Mouse (Mus musculus): Measurements from ENCODE around the gene Rfx2. TPM values are rescaled to one million over a fixed set of nuclear protein-coding genes. Genes with fewer than 3 reads are reported as not detected.

The Rfx2 gene
- polyA plus RNA-seq, 1 experiment from 2014 or later = 9.8 TPM

DNA sequence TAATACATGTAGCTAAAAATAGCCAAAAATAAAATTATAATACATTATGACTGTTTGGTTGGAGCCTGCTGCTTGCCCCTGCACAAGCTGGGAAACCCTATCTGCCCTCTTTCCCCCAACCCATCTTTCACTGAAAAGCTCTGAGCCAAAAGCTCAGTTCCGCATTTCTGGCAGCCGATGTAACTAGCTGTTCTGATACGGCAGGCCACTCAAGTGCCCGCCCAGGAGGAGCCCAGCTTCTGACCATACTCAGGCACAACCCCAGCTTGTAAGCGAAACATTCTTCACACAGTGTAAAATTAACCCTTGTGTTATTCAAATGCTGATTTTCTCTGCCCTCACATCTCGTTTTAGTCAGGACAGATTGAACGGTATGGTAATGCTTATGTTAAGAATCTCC is 28.1 kb upstream of the Rfx2 start:
- Histone ChIP-seq H3K27ac (replicated peaks) (no peak overlapping the region), H3K9me3 (replicated peaks) (no peaks in the 10 kb centered on the region), H3K27me3 (ENCODE audit: low read depth, poor library complexity, severe bottlenecking) (no peaks in the 10 kb centered on the region), H3K4me1 (no peaks in the 10 kb centered on the region), H3K4me3 (no peak overlapping the region), H3K36me3 (no peaks in the 10 kb centered on the region)
- no peak for DNase-seq (ENCODE audit: low spot score)
- 73% methylated on average over 7 of the region's 7 CpGs for WGBS

DNA sequence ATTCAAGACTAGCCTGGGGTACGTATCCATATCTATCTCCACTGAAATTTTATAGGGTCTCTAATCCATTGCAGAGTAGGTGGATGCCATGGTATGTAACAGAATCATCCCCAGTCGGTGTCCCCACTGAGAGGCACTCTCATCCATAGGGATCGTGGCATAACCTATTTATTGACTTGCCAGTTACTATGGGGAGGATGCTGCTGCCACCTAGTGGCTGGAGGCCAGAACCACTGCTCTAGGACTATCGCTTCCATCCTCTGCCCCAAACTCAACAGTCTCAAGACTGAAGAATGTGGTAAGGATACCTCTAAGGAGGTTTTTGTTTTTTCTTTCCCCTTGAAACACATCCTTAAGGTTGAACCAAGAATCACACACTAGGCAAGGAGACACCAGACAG is 27.4 kb upstream of the Rfx2 start:
- WGBS = 54% methylated on average over 4 of the region's 4 CpGs
- Histone ChIP-seq H3K27ac (replicated peaks) (no peak overlapping the region), H3K4me3 (no peak overlapping the region), H3K4me1 (no peaks in the 10 kb centered on the region), H3K9me3 (replicated peaks) (no peaks in the 10 kb centered on the region), H3K27me3 (ENCODE audit: low read depth, poor library complexity, severe bottlenecking) (no peaks in the 10 kb centered on the region), H3K36me3 (no peaks in the 10 kb centered on the region)
- DNase-seq (ENCODE audit: low spot score) = peak; percentile 68

DNA sequence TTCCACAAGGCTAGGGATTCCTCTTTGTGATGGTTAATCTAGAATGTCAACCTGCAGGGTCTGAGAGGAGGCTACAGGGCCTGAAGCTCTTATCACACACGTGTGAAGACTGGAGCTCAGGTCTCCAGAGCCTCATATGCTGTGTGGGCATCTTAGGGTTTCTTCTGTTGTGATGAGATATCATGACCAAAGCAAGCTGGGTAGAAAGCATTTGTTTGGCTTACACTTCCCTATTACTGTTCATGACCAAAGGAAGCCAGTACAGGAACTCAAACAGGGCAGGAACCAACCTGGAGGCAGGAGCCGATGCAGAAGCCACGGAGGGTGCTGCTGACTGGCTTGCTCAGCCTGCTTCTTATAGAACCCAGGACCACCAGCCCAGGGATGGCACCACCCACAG is 24.6 kb upstream of the Rfx2 start:
- DNase-seq (ENCODE audit: low spot score) = no peak
- no peaks in the 10 kb centered on the region for H3K9me3 ChIP-seq (replicated peaks)
- H3K4me1 ChIP-seq = no peaks in the 10 kb centered on the region
- H3K36me3 ChIP-seq = no peaks in the 10 kb centered on the region
- WGBS = 76% methylated on average over 3 of the region's 3 CpGs
- no peaks in the 10 kb centered on the region for H3K27me3 ChIP-seq (ENCODE audit: low read depth, poor library complexity, severe bottlenecking)
- H3K27ac ChIP-seq (replicated peaks) = no peak overlapping the region
- H3K4me3 ChIP-seq = no peak overlapping the region

DNA sequence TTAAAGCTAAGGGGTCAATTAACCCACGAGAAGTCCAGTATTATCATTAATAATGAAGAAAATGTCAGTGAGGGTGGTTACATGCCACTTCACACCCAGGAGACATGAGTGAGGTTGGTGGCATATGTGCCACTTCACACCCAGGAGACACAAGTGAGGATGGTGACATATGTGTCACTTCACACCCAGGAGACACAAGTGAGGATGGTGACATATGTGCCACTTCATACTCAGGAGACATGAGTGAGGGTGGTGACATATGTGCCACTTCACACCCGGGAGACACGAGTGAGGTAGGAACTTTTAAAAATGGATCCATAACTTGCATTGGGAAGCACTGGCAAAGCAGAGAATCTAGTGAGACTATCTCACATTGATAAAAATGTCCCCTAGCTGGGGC is 20.4 kb upstream of the Rfx2 start:
- Histone ChIP-seq H3K27ac (replicated peaks) (no peak overlapping the region), H3K36me3 (no peaks in the 10 kb centered on the region), H3K4me1 (no peaks in the 10 kb centered on the region), H3K9me3 (replicated peaks) (no peaks in the 10 kb centered on the region), H3K27me3 (ENCODE audit: low read depth, poor library complexity, severe bottlenecking) (no peaks in the 10 kb centered on the region), H3K4me3 (no peak overlapping the region)
- no peak for DNase-seq (ENCODE audit: low spot score)
- 84% methylated on average over 3 of the region's 3 CpGs for WGBS

DNA sequence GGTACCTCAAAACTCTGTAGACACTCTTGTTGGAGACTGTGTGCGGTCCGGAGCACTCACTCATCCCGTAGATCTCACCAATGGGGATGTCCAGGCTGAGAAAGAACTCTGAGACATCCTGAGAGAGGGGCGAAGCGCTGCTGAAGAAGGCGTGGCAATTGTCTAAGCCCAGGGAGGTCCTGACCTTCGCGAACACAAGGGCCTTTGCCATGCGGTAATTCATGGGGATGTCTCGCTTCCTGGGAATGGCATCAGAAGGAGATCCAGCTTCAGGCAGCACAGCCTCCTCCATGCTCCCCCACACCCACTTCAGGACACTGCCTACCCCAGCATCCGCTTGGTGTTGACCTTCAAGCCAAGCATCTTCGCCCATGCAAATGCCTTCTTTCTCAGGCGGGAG is 18.9 kb upstream of the Rfx2 start:
- Histone ChIP-seq H3K9me3 (replicated peaks) (no peaks in the 10 kb centered on the region), H3K27me3 (ENCODE audit: low read depth, poor library complexity, severe bottlenecking) (no peaks in the 10 kb centered on the region), H3K4me1 (no peaks in the 10 kb centered on the region), H3K27ac (replicated peaks) (no peak overlapping the region), H3K36me3 (no peaks in the 10 kb centered on the region), H3K4me3 (no peak overlapping the region)
- WGBS = 81% methylated on average over 13 of the region's 13 CpGs
- DNase-seq (ENCODE audit: low spot score) = no peak

DNA sequence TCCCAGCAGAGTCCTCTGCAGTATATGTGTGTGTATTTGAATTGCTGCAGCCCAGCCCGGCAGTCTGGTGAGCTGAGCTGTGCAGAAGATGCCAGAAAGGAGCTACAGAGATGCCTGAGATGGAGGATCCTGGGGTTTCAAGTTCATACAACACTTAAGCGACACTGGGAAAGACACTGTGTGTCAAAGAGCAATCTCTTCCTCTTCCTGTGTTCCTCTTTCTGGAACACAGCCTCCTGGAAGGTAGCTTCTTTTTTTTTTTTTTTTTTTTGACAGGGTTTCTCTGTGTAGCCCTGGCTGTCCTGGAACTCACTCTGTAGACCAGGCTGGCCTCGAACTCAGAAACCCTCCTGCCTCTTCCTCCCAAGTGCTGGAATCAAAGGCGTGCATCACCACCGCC is 18.0 kb upstream of the Rfx2 start:
- 82% methylated on average over 5 of the region's 5 CpGs for WGBS
- Histone ChIP-seq H3K9me3 (replicated peaks) (no peaks in the 10 kb centered on the region), H3K36me3 (no peaks in the 10 kb centered on the region), H3K4me3 (no peak overlapping the region), H3K4me1 (no peaks in the 10 kb centered on the region), H3K27me3 (ENCODE audit: low read depth, poor library complexity, severe bottlenecking) (no peaks in the 10 kb centered on the region), H3K27ac (replicated peaks) (no peak overlapping the region)
- DNase-seq (ENCODE audit: low spot score) = no peak

DNA sequence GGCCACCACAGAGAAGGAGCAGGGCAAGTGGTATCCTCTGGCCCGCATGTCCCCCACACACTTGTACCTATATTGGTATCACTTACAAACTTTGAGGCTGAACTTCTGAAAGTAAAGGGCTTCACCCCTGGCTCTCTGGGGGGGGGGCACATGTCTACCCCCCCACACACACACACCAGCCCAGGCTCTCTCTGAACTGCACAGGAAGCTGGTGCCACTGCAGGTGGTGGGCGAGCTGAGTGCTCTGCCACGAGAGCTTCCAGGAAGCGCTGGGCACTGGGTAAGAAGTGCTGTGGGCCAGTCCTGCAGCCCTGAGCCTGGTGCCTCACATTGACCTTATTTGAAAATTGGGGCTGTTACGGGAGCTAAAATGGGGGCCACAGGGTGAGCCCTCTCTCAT is 12.9 kb upstream of the Rfx2 start:
- H3K4me1 ChIP-seq = no peaks in the 10 kb centered on the region
- 83% methylated on average over 5 of the region's 5 CpGs for WGBS
- H3K27me3 ChIP-seq (ENCODE audit: low read depth, poor library complexity, severe bottlenecking) = no peaks in the 10 kb centered on the region
- no peaks in the 10 kb centered on the region for H3K36me3 ChIP-seq
- H3K27ac ChIP-seq (replicated peaks) = no peak overlapping the region; the same call in 1 of the 2 replicates
- DNase-seq (ENCODE audit: low spot score) = no peak
- H3K9me3 ChIP-seq (replicated peaks) = no peaks in the 10 kb centered on the region
- no peak overlapping the region for H3K4me3 ChIP-seq

DNA sequence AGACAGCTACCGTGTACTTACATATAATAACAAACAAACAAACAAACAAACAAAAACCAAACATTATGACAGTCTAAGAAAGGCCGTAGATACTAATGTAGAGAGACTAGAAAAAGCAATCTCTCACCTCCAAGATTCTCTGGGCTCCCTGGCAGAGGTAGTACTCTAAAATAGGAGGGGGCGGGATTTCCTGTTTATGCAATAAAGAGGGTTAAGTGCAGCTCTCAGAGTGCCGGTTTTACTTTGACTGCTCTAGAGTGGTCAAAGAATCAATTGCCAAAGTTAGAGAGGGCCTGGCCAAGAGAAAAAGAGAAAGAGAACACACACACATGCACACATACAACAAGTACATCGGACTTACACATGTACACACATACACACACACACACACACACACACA is 11.4 kb upstream of the Rfx2 start:
- WGBS = 93% methylated on average over 5 of the region's 5 CpGs
- Histone ChIP-seq H3K4me1 (no peaks in the 10 kb centered on the region), H3K27ac (replicated peaks) (no peak overlapping the region), H3K9me3 (replicated peaks) (no peaks in the 10 kb centered on the region), H3K36me3 (no peaks in the 10 kb centered on the region), H3K4me3 (no peak overlapping the region), H3K27me3 (ENCODE audit: low read depth, poor library complexity, severe bottlenecking) (no peaks in the 10 kb centered on the region; the same call in 1 of the 2 replicates)
- no peak for DNase-seq (ENCODE audit: low spot score)

DNA sequence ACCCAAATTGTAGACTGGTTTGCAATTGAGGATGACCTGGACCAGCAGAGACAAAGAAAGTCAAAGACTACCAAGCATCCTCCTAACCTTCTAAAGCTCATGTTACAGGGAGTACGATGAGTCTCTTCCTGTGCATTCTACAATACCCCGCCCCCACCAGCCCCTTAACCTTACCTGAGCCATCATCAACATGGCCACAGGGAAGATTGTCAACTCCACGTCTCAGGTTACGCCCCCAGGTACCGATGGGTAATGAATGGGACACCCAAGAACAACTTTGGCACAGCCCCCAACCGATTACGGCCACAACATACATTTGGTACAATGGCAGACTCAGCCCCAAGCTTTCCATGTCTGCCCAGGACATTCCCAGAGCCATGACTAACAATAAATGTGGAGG is 9.7 kb upstream of the Rfx2 start:
- Histone ChIP-seq H3K27ac (replicated peaks) (no peak overlapping the region), H3K9me3 (replicated peaks) (no peaks in the 10 kb centered on the region), H3K36me3 (no peaks in the 10 kb centered on the region), H3K27me3 (ENCODE audit: low read depth, poor library complexity, severe bottlenecking) (no peaks in the 10 kb centered on the region; the same call in 1 of the 2 replicates), H3K4me3 (no peak overlapping the region), H3K4me1 (no peaks in the 10 kb centered on the region)
- no peak for DNase-seq (ENCODE audit: low spot score)
- WGBS = 88% methylated on average over 7 of the region's 7 CpGs

DNA sequence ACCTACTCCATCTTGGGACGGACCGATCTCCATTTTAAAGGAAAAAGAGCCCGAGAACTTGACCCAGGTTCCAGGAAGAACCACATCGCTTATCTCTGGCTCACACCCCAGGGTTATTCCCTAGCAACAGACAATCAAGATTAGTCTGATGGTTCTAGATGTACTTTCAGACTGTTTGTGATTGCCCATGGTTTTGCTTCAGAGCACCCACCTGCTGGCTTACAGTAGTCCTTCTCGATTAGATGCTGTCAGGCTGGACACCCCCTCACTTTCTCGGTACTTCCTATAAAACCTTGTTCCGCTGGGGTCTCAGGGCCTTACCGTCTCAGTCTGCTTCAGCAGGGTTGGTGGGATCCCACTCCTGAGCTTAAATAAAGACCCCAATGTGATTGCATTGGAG is 5.5 kb upstream of the Rfx2 start:
- H3K4me1 ChIP-seq = peaks cover 4% of the 10 kb centered on the region; the same call in 1 of the 2 replicates
- DNase-seq (ENCODE audit: low spot score) = no peak
- H3K9me3 ChIP-seq (replicated peaks) = no peaks in the 10 kb centered on the region
- H3K36me3 ChIP-seq = no peaks in the 10 kb centered on the region
- WGBS = 89% methylated on average over 8 of the region's 8 CpGs
- H3K4me3 ChIP-seq = no peak overlapping the region
- peaks cover 18% of the 10 kb centered on the region for H3K27me3 ChIP-seq (ENCODE audit: low read depth, poor library complexity, severe bottlenecking)
- H3K27ac ChIP-seq (replicated peaks) = no peak overlapping the region

DNA sequence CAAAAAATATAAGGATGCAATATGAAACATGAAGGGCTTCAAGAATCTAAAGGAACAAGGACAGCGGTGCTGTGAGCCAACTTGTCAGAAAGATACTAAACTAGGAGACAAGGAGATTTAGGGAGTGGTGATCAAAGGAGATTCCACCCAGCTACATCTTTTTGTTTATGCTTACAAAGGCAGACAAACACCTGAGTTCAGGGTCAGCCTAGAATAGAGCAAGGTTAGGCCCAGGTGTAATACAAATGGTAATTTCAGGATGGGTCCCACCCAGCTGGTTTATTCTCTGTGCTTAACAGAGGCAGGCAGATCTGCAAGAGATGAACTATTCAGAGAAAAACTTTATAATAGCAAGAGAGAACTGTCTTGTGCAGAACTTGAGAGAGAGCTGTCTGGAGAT is 2.6 kb upstream of the Rfx2 start:
- WGBS = 94% methylated on average over 1 of the region's 1 CpGs
- no peaks in the 10 kb centered on the region for H3K9me3 ChIP-seq (replicated peaks)

DNA sequence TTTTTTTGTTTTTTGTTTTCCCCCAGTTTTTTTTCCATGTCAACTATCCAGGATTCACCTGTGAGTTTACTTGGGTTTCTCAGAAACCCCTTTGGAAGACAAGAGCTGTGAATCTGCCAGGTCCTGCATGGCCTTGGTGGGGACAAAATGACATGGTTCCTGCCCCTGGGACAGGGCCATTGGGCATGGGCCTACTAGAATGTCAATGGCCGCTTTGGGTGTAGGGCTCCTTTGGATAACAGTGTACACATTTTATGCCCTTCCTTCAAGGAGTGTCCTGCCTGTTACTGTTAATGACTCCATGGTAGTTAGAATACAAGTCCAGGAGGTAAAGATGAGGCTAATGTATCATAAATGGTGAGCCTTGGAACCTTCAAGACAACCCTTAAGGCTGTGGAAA is 2.1 kb upstream of the Rfx2 start:
- DNase-seq (ENCODE audit: low spot score) = no peak
- no peaks in the 10 kb centered on the region for H3K36me3 ChIP-seq
- H3K4me1 ChIP-seq = peaks cover 29% of the 10 kb centered on the region
- peaks cover 43% of the 10 kb centered on the region for H3K27me3 ChIP-seq (ENCODE audit: low read depth, poor library complexity, severe bottlenecking)
- no peak overlapping the region for H3K27ac ChIP-seq (replicated peaks)
- no peak overlapping the region for H3K4me3 ChIP-seq
- 87% methylated on average over 1 of the region's 1 CpGs for WGBS
- no peaks in the 10 kb centered on the region for H3K9me3 ChIP-seq (replicated peaks)

More for the DNA sequence above, 2.6 kb upstream of the Rfx2 start:
- no peak overlapping the region for H3K4me3 ChIP-seq
- peaks cover 38% of the 10 kb centered on the region for H3K27me3 ChIP-seq (ENCODE audit: low read depth, poor library complexity, severe bottlenecking)
- H3K36me3 ChIP-seq = no peaks in the 10 kb centered on the region
- H3K4me1 ChIP-seq = peaks cover 29% of the 10 kb centered on the region
- no peak for DNase-seq (ENCODE audit: low spot score)
- H3K27ac ChIP-seq (replicated peaks) = no peak overlapping the region

DNA sequence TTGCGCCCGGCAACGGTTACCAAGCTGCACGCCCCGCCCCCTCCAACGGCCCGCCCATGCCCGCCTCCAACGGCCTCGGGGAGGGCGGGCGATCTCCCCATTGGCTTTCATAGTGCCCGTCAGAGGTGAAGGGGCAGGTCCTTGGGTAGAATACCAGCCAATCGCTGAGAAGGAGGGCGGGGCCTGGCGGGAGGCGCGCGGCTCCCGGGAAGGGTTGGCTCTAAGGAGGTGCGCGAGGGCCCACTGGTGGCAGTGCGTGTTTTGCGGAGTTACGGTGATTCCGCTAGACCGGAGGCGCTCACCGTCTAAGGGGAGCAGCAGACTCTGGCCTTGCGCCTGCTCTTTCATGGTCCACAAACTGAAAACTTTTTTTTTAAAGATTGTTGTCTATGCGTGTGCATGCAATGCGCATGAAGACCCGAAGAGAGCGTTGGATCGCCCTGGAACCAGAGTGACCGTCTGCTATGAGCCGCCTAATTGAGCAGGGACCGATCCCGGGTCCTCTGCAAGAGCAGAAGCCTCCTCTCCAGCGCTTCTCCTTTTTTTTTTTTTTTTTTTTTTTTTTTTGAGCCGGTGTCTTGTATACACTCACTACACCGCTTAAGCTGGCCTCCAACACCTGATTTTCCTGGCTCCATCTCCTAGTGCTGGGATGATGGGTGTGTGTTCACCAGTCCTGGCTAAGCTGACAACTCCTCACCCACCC is 451 bp upstream of the Rfx2 start:
- H3K27me3 ChIP-seq (ENCODE audit: low read depth, poor library complexity, severe bottlenecking) = peaks cover 51% of the 10 kb centered on the region

DNA sequence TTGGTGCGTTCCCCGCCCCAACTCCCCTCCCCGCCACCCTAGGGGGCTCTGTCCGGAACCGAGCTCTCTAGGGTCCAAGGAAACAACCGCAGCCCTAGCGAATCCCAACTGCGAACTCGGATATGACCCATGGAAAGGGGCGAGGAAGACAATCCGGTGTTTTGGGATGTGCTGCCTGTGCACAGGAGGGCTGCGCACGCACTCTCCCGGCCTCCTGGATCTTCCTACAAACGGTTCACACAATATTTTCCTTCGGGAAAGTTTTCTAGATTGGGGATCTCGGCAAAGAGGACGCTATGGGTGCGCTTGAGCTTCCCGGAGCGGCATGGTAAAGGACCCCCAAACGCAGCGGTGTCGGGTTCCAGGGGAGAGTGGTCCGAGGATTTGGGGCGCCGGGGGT is 1.0 kb downstream of the Rfx2 start:
- no peaks in the 10 kb centered on the region for H3K9me3 ChIP-seq (replicated peaks)
- peak overlapping the region; percentile 83 for H3K27ac ChIP-seq (replicated peaks)
- DNase-seq (ENCODE audit: low spot score) = peak; percentile 55
- under 1% methylated on average over 27 of the region's 27 CpGs for WGBS
- H3K4me1 ChIP-seq = peaks cover 29% of the 10 kb centered on the region
- peaks cover 51% of the 10 kb centered on the region for H3K27me3 ChIP-seq (ENCODE audit: low read depth, poor library complexity, severe bottlenecking)
- no peaks in the 10 kb centered on the region for H3K36me3 ChIP-seq
- H3K4me3 ChIP-seq = peak overlapping the region; percentile 68

More for the DNA sequence above, 451 bp upstream of the Rfx2 start:
- Histone ChIP-seq H3K9me3 (replicated peaks) (no peaks in the 10 kb centered on the region), H3K4me1 (peaks cover 29% of the 10 kb centered on the region), H3K36me3 (no peaks in the 10 kb centered on the region), H3K4me3 (peak overlapping the region; percentile 68), H3K27ac (replicated peaks) (peak overlapping the region; percentile 83)
- under 1% methylated on average over 42 of the region's 42 CpGs for WGBS
- peak; percentile 98 for DNase-seq (ENCODE audit: low spot score)

Data from midbrain, embryonic 10.5 days (tissue).